Mouse (Mus musculus): Measurements from ENCODE around the gene Cacna1d.

The Cacna1d gene

DNA sequence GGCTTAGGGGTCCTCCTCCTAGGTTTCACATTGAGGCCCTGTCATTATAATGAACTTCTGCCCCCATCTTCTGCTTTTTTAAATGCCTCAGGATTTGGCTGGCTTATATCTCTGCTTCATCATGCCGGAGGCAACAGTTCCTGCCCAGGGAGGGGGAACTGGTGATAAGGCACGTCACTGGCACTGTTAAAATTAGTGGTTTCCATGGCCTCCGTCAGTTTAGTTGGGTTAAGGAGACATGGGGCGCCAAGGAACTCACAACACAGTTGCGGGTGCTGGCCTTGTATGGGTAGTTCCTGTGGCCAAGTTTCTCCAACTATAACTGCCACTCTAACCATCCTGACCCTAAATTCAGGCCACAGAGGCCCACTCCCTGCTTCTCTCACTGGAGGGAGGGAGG, 321.8 kb downstream of the Cacna1d start:
- no peak for DNase-seq (ENCODE audit: low read depth, low spot score)

DNA sequence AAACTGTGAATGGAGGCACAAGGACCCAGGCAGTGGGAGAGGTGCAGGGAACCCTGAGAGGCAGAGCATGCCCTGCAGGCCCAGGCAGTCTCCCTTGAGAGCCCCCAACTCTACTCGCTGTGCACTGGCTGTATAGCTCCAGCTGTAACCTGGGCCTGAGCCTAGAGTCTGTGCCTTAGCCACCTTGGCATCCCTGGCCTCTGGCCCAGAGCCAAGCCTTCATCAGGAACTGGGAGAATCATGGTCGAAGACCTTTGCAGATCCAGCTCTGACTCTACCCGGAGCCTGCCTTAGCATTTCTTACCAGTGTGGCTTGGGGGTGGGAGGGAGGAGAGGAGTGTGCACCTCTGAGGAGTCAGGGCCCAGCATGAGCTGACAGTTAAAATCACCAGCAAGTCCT, 322.4 kb downstream of the Cacna1d start:
- DNase-seq (ENCODE audit: low read depth, low spot score) = no peak

DNA sequence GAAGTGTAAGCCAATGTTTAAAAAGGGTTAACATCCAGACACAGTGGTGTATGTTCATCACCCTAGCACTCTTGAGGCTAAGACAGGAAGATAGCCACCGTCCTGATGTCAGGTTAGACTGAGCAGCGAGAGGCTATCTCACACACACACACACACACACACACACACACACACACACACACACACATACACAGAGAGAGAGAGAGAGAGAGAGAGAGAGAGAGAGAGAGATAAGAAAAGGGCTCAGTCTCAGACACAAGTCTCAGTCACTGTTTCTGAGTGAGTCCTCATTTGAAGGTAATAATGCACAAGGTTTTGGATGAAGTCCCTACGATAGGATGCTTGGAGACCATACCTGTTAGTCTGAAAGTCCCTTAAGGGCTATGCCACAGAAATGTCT, 322.9 kb downstream of the Cacna1d start:
- DNase-seq (ENCODE audit: low read depth, low spot score) = no peak

GRCm38 (mm10) chr14:30167606-30168005, 323.6 kb downstream of the Cacna1d start:
- DNase-seq (ENCODE audit: low read depth, low spot score) = no peak

GRCm38 (mm10) chr14:30166036-30166435, 325.2 kb downstream of the Cacna1d start:
- no peak for DNase-seq (ENCODE audit: low read depth, low spot score)

- peak; percentile 61 for DNase-seq (ENCODE audit: low read depth, low spot score)
Observed at GRCm38 (mm10) chr14:30163733-30164708, 327.2 kb downstream of the Cacna1d start.

DNA sequence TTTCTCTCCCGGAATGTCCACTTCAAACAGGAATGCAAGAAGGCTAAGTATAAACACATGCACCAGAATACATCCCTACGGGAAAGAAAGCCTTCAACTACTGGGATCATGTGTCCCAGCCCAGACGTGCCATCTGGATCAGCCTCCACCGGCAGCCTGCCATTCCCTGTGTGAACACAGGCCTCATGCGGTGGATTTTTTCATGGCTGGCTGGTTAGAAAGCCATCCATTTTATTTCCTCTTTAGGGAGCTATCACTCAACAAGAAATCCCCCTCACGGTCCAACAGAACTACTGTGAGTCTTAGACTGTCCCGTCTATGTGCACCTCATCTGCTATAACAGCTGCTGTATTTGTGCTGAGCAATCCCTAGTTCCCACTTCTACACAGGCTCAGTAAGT, 343.5 kb downstream of the Cacna1d start:
- DNase-seq (ENCODE audit: low read depth, low spot score) = no peak

GRCm38 (mm10) chr14:30138379-30138964, 352.8 kb downstream of the Cacna1d start:
- DNase-seq (ENCODE audit: low read depth, low spot score) = no peak

DNA sequence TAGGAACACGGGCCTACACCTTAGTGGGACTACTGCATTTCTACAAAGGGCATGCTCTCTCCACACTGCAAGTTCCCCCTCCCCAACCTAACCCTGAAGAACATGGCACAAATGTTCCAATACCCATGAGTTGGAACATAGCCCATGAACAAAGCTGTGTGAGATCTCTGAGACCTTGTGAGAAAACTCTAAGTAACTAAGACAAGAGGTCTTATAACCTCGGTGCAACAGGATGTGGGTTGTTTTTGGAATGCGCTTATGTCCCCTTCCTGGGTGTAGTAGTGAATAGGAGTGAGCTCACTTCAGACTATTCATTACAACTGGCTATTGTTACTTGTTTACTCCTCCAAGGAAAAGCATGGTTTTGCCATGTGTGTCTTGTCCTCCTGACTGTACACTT, 353.3 kb downstream of the Cacna1d start:
- no peak for DNase-seq (ENCODE audit: low read depth, low spot score)

DNA sequence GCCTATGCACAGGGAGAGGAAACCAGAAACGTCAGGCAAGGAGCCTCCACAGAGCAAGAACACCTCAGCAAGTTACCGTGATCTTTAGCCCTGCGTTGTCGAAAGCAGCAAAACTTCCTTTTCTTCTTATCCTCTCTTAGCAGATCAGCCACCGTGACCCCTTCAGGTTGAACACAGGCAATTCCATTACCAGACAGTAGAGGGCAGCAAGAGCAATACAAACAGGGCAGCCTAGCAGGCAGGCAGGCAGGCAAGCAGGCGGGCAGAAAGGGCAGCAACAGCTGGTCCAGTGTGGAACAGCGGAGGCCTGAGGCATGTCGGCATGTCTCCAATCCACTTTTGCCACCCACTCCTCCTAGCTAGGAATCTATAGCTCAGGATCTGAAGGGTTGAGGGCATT, 354.3 kb downstream of the Cacna1d start:
- peak; percentile 79 for DNase-seq (ENCODE audit: low read depth, low spot score)

DNA sequence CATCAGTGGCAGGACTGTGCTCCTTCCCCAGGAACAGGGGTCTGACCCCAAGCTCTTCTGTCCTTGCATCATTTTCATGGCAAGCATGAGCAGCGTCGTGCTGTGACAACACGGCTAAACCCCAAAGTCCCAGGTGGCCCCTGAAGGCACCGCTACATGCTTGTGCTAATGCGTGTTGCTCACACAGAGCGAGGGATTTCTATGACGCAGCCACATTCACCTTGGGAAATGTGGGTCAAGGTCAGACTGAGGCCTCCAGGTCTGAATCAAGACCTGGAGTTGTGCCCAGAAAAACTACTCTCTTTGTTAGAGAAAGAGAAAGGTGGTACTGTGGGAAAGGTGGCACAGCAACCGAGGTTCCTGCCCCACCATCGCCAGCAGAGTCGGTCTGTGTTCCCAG, 355.9 kb downstream of the Cacna1d start:
- no peak for DNase-seq (ENCODE audit: low read depth, low spot score)

DNA sequence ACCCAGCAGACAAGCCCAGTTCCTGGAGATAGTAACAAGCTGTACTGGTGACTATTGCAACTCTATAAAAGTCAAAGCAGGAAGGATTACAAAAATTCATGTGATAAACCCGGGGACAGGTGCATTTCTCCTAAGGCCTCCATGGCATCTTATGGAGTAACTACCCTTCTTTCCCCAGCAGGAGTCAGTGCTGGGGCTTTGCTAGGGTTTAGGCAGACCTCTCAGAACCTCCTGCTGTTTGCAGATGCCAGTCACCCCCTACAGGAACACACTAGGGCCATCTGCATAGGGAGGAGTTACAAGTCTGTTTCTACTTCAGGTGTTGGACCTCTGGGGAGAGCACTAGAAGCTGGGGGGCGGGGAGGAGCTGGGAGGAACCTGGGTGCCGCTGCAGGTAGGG, 357.6 kb downstream of the Cacna1d start:
- peak; percentile 63 for DNase-seq (ENCODE audit: low read depth, low spot score)

DNA sequence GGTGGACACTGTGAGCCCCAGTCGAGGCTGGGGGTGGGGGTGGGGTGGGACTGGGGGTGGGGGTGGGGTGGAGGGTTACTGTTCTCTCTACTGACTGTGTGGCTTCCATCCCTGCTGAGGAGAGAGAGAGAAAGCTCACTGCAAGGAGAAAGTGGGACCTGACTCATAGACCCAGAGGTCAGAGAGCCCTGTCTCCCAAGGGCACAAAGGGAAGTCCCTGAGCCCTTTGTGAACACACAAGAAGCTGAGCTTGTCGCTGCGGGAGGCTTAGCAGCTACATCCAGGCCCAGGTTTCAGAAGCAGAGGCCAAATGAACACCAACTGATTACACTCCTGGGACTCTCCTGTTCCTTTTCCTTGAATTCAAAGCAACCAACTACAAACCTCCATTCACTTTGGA, 360.0 kb downstream of the Cacna1d start:
- peak; percentile 9 for DNase-seq (ENCODE audit: low read depth, low spot score)

DNA sequence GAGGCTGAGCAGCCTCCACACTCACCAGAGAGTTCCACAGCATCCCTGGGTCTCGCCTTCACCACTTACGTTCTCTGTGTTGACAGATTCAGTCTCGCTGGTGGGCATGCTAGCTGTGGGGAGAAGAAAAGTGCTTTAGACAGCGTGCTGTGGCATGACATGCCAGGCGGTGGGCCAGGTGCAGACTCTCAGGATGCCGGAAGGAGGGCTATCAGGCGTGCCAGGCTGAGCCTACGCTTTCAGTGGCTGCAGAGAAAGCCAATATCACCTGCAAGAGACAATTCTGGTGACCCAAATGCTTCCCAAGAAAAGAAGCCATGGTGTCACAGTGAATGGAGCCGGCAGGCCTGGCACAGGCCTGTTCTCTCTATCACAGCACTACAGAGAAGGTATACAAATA, 361.2 kb downstream of the Cacna1d start:
- DNase-seq (ENCODE audit: low read depth, low spot score) = no peak

- peak; percentile 82 for DNase-seq (ENCODE audit: low read depth, low spot score)
Observed at GRCm38 (mm10) chr14:30129378-30129777, 361.9 kb downstream of the Cacna1d start.

DNA sequence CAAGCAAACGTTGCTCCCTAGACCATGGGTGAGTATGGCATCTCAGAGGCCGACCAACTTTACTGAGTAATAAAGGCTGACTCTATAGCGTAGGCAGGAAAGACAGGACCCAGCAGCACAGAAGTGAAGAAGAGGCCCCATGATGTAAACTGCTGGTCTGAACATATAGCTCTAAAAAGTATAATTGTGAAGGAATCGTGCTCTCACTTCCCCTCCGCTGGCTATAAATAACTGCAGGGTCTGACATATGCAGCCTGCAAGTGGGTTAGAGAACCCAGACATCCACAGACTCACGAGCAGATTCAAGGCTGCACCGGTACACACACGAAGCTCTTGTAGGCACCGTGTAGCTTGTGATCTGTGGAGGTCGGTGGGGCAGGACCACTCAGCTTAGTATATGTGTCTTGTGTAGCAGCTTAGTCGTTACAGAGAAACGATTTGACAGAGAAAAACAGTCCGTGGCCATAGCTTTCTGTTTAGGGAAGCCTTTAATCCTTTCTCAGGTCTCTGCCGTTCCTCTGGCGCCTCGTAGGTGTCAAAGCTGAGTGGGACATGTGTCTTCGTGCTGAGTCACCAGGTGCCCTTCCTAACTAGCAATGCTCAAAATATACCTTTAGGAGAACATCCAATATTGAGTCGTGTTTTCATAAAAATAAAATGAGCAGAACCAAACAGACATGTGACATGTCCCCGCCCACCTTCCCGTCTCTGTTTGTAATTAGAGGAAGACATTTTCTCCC, 366.1 kb downstream of the Cacna1d start:
- no peak for DNase-seq (ENCODE audit: low read depth, low spot score)

- no peak for DNase-seq (ENCODE audit: low read depth, low spot score)
Observed at GRCm38 (mm10) chr14:30120023-30120422, 371.2 kb downstream of the Cacna1d start.

DNA sequence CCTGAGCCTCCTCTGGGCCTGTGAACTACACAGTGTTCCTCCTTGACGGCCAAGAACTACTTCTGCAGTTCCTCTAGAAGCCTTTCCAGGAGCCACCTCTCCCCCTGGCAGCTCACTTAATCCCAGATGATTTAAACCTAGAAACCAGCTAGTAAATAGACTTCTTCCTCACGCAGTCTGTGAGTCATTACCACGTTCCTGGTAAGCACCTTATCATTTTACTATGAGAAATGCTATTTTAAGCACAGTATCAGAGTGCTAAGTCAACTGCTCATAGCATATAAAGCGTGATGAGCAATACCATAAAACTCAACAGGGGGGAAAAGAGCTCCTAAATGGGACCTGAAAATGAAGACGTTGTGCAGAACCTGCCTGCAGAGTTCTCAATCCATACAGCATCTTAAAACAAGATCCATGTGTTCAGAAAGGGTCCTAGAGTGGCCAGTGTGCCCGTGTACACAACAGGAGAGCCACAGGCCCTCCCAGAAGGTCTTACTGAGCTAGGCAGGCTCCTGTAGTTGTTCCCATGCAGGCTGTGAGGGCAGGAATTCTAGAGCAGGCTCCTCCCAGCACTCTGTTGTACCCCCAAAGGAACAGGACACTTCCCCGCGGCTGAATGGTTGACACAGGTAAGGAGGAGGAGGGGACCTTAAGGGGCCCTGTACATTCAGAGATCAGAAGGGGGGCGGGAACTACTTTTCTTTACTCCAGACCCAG, 377.7 kb downstream of the Cacna1d start:
- no peak for DNase-seq (ENCODE audit: low read depth, low spot score)

- DNase-seq (ENCODE audit: low read depth, low spot score) = peak; percentile 64
Observed at GRCm38 (mm10) chr14:30109079-30109478, 382.2 kb downstream of the Cacna1d start.

DNA sequence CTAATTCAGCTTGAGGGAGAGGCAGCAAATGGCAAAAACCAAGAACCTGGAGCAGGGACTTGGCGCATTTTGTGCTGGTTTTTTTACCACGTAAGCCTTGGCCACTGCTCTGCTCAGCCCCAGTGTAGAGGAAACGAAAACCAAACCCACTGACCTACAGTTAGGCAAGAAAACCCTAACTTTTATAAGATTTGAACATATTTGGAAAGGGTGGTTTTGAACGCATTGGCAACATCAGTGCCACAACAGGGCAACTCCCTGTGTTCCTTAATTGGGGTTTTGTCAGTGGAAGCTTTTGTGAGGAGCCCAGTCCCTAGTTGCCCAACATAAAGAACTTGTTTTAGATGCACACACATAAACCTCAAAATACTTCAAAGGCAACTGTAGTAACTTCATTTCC, 384.7 kb downstream of the Cacna1d start:
- DNase-seq (ENCODE audit: low read depth, low spot score) = no peak

DNA sequence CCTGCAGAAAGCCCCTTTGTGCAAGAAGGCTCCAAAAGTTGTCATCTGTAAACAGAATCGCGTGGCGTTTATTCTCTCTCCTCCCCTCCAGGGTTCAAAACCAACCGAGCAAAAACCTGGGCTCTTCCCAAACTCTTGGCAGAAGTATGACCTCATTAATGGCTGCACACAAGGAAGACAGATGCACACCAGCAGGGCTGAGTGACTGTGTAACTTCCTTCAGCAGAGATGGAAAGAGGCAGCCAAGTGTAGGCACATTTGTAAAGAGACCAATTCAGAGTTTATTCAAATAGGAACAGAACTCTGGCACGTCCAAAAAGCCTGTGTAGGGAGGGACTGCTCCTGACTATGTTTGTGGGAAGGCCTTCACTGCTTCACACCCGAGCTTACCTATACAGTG, 385.7 kb downstream of the Cacna1d start:
- DNase-seq (ENCODE audit: low read depth, low spot score) = no peak
